Mouse (Mus musculus) kidney, postnatal 14 days (tissue): ENCODE data around the gene Chrd.

Experiments used
- DNase-seq: peaks from one replicate; pipeline ENCODE4 v3.0.0; 2022; ENCODE audit warnings: mixed read lengths

Chrd gene

DNA sequence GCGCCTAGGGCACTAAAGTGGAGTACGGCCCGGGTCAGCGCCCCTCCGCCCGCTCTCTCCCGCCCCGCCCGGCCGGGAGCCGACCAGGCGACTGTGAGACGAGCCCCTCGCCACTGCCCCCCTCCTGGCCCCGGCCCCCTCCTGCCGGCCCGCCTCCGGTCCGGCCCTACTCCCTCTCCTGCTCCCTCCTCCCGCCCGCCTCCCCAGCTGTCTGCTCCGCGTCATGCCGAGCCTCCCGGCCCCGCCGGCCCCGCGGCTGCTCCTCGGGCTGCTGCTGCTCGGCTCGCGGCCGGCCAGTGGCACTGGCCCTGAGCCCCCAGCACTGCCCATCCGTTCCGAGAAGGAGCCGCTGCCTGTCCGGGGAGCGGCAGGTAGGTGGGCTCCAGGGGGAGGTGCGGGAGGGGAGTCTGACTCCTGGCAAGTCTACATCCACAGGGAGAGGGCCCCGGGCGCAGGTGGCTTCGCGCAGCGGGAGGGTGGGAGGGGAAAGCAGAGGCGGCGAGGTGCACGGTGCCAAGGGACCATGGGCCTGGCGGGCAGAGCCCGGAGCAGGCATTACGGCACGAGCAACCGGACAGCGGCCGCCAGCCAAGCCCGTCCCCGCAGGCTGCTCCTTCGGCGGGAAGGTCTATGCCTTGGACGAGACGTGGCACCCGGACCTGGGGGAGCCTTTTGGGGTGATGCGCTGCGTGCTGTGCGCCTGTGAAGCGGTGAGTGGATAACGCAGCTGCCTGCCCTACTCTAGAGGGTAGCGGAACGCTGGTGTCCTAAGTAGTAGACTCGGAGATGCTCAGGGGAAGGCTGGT, at the start of gene Chrd:
Gene Chrd, plus strand, starts transcription at position 203 of the 806 bp plus-strand sequence.
- peak; percentile 76 for DNase-seq

DNA sequence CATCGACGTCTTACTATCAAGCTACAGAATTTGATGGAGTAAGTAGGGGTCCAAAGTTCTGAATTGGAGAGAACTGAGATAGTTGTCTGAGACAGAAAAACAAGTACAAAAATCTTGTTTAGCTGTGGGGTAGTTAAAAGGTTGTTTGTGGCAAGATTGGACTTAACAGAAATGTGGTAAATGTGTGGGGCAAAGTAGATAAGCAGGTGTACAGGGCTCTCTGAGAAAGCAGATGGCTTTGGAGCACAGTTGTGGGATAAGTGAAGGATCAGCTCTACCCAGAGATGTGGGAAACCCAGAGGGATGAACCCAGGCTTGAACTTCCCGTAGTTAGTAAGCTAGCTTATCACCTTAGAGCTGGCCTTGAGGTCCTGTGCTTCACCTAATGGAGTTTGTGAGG, 42.2 kb upstream of the Chrd start:
- no peak for DNase-seq

DNA sequence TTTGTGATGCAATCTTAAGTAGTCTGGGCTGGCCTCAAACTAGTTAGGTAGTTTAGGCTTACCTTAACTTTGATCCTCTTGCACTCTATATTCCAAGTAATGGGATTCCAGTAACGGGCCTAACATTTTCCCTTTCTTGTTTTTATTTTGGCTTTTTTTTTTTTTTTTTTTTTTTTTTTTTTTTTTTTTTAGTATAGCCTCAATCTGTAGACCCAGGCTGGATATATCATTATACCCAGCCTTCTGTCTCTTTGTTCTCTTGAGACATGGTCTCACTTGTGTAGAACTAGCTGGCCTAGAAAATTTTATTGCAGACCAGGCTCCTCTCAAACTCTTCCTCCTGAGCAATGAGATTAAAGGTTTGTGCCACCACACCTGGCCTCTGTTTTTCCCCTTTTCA, 41.3 kb upstream of the Chrd start:
- DNase-seq = no peak

DNA sequence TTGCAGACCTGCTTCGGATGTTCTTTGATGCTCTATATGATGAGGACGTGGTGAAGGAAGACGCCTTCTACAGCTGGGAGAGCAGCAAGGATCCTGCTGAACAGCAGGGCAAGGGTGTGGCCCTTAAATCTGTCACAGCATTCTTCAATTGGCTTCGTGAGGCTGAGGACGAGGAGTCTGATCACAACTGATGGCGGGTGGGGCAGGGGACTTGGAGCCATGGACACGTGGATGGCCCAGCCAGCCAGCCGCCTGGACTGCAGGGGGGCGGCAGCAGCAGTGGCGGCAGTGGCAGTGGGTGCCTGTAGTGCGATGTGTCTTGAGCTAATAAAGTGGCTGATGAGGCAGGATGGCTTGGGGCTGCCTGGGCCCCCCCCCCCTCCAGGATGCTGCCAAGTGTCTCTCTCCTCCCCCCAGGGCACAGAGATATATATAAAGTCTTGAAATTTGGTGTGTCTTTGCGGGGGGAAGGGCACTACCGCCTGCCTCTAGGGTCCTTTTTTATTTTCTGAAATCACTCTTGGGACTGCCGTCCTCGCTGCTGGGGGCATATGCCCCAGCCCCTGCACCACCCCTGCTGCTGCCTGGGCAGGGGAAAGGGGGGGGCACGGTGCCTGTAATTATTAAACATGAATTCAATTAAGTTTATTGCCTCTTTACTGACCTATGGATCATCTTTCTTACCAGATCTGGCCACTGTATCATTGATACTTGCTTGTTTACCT, 40.5 kb upstream of the Chrd start:
- DNase-seq = no peak

DNA sequence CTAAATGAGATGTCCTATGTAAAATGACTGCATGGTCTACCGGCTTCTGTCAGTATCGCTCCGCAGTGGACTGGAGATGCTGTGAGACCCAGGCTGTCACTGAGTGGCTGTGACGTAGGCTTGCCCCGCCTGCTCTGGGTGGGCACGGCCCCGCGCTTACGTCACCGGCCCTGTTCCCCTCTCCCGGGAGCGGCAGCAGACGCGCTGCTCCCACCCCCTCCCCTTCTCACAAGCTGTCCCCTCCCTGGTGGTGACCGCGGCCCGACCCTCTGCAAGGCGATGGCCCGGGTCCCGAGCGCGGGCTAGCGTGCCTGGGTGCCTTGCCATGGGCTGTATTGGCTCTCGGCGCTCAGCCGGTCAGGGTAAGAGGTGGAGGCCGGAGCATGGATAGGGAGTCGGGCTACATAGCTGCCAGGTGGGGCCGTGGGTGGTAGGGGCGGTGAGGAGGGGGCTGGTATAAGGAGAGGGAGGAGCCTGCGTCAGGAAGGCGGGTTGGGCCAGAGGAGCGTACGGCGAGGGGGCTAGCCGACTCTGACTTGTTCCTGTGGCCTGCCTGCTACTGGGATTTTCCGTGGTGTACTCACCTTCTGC, 39.7 kb upstream of the Chrd start, which contains the start of gene Fam131a:
Gene Fam131a, plus strand, starts transcription at position 131 of the 591 bp plus-strand sequence.
- DNase-seq = peak; percentile 94

DNA sequence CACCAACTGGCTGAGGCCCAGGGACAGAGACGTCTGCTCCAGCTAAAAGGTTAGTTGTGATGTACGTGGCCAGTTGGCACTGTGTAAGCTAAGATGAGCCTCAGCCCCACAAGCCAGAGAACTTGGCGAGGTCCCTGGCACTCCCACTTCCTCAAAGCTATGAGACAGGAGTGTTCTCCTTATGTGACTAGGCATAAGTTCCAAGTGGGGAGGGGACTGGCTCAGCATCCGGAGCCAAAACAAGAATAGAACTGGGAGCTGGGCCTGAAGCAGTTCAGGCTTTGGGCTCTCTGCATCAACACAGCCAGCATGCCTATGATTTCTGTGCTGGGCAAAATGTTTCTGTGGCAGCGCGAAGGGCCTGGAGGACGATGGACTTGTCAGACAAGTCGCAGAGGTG, 38.1 kb upstream of the Chrd start:
- DNase-seq = peak; percentile 60

DNA sequence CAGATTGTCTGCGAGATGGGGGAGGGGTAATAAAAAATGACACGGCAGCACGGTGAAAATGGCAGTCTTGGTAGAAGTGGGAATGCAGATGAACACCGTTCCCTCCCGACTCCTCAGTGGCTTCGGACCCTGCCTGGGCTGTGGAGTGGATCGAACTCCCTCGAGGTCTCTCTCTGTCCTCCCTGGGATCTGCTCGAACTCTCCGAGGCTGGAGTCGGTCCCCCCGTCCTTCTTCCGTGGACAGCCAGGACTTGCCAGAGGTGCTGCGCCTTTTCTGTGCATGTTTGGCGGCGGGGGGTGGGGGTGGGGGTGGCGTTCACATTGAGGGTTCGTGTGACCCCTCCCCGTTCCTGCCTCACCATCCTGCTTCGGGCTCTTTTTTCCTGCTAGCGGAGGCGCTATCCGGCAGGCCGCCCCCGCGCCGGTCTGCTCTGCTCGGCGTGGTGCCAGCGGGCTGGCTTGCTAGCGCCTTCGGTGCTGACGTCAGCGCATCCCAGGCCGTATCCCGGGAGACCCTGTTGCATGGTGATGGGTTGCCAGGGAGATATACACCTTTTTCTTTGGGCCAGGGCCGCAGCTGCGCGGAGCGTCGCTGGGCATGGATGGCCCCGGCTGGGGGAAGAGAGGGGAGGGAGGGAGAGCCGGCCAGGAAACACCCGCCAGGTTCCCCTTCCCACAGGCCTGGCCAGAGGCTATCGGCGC, 37.2 kb upstream of the Chrd start:
- DNase-seq = peak; percentile 93

DNA sequence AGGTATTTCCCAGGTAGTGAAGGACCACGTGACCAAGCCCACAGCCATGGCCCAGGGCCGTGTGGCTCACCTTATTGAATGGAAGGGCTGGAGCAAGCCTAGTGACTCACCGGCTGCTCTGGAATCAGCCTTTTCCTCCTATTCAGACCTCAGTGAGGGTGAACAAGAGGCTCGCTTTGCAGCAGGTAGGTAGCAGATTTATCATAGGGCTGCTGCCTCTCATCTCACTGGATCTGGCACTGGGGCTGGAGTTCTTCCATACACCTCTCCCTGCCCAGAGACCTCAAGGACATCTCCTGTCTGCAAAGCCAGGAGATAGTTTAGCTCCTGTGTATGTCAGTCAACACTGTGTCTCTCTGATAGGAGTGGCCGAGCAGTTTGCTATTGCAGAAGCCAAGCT, 33.7 kb upstream of the Chrd start:
- DNase-seq = no peak

DNA sequence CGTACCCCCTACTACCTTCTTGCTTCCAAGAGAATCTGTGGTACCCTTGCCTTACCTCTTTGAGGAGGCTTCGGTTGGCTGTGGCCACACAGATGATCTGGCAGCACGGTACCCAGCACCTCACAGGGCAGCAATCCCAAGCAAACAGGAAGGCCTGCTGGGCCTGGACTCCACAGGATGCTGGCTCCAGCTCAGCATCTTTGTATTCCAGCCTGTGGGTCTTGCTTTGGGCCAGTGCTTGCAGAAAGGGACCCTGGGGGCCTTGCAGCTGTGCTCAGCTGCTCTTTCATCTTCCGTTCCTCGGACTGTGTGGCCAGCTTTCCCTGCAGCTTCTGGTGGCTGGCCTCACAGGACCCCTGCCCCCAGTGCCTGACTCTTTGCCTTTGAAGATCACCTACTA, 32.9 kb upstream of the Chrd start:
- DNase-seq = no peak

DNA sequence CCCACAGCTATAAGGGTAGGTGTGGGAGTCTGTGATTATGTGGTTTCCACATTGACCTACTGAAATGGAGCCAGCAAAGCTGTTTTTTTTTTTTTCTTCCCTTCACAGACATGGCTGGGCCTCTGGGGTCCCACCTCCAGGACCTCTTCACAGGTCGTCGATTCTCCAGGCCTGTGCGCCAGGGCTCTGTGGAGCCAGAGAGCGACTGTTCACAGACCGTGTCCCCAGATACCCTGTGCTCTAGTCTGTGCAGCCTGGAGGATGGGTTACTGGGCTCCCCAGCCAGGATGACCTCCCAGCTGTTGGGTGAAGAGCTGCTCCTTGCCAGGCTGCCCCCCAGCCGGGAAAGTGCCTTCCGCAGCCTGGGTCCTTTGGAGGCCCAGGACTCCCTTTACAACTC, 31.6 kb upstream of the Chrd start:
- no peak for DNase-seq

DNA sequence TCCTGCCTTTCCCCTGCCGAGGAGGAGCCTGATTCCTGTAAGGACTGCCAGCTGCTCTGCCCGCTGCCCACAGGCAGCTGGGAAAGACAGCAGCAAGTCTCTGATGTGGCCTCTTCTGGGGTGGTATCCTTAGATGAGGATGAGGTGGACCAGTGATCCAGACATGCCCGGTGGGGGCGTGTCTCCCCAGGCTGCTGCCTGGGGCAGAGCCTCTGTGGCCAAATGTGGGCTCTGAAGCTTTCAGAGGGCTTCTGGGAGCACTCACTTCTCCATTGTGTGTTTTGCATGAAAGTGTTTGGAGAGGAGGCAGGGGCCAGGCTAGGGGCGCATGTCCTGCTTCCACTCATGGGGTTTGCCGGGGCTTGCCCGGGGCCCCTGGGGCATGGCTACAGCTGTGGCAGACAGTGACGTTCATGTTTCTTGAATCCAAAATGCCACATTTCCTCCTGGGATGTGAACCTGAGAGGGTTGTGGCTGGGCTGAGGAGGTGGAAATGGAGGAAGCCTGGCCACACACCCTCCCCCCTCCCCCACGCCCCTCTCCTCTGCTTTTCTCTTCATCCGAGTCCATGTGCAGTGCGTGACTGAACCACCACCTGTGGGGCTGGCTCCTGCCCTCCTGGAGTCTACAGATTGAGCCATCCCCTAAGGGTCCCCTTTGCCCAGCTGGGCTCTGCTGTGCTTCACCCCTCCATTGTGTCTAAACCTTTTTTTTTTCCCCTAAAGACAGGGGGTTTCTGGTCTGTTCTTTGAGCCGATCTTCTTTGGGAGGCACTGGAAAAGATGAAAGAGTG, 31.0 kb upstream of the Chrd start:
- DNase-seq = no peak

DNA sequence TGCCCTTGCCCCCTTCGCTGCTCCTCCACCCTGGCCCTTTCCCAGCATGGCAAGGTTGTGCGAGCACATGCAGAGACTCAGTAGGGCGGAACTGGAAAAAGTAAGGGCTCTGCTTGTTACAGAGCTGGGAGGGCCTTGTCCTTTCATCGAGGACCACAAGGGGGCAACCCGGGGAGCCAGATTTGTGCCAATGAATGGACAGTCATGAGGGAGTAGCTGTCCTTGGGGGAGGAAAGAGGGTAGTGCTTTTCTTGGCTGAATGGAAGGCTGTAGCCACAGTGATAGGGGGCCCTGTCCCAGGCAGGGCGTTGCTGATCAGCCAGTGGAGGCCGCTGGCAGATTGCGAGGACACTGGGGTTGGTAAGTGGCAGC, 30.4 kb upstream of the Chrd start:
- peak; percentile 83 for DNase-seq

DNA sequence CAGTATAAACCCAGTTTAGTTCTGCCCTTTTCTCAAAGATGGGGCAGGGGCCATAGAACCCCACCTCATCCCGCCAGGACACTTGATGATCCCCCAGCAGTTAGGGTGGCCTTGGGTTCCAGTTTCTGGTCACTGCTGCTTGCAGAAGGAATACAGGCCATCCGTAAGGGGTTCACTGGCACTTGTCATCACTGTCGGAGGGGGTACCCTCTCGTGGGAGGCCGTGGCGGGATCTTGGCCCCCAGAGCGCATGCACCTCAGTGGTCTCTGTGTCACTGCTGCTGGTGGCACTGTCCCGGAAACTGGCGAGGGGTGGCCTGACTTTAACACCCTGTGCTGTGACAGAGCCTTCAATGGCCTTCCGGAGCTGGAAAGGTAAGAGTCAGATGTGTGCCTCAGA, 29.9 kb upstream of the Chrd start:
- DNase-seq = no peak

DNA sequence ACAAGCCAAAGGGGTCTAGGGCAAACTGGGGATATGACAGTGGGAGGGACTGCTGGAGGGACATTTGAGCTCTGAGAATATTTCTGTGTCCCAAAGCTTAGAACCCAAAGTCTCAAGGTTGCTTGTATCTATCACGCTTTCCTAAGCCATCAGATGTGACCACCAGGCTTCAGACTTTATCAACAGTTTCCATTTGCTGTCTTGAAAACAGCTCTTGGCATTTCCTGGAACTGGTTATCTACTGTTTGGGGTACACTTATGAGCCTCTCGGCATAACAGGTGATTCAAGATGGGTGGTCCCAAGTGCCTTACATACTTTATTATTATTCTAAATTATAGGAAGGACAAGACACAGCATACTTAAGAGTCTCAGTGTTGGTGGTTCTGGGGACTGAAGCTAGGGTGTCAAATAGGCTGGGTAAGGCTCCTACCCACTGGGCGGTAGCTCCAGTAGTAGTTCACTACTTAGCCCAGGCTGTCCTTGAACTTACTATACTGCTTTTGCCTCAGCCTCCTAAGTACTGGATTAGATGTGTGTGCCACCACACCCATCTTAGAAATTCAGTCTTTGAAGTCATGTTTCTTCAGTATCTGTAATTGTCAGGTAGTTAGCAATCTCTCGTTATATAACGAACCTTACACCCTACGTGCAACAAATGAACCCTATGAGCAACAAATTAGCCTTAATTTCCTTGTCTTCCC, 29.1 kb upstream of the Chrd start:
- no peak for DNase-seq

DNA sequence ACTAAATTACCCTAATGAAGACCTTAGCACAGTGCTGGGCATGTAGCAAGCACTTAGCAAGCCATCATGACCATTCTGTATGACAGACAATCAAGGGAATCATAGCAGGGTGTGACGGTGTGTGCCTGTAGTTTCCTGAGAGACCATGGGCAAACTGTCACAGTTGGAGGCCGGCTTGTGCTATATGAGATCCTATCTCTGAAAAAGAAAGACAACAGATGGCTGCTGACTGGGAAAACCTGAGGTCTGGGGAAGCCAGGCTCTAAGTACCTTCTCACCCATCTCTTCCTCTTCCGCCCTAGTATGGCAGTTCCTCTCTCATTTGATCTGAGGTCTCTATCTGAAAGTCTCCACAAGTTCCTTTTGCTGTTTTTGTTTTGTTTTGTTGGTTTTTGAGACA, 27.1 kb upstream of the Chrd start:
- no peak for DNase-seq

DNA sequence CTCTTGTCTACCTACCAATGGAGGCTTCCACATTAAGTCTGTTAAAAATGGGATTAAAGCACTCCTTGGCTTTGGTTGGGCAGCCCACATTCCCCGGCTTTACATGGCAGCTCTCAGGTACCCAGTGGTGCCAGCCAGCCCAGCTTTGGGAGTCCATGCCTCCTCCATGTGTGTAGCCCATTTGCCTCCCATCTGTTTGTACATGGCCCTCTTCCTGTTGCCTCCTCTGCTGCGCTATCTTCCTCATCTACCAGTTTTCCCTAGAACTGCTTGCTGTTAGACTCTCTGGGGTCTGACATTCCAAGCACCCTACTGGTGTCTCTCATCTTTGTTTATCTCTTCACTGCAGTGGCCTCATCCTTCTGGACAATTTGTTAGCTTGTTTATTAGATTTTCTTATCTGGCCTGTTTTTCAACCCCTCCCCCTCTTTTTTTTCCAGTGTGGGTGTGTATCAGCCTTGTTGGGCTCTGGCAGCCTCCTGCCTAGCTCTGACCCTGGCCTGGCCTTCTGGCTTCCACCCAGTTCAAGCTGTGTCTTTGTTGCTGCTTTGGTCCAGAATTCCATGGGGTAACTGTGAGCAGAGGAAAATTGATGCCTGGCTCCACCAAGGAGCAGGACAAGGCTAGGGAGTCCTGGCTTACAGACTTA, 26.4 kb upstream of the Chrd start:
- DNase-seq = peak; percentile 67

DNA sequence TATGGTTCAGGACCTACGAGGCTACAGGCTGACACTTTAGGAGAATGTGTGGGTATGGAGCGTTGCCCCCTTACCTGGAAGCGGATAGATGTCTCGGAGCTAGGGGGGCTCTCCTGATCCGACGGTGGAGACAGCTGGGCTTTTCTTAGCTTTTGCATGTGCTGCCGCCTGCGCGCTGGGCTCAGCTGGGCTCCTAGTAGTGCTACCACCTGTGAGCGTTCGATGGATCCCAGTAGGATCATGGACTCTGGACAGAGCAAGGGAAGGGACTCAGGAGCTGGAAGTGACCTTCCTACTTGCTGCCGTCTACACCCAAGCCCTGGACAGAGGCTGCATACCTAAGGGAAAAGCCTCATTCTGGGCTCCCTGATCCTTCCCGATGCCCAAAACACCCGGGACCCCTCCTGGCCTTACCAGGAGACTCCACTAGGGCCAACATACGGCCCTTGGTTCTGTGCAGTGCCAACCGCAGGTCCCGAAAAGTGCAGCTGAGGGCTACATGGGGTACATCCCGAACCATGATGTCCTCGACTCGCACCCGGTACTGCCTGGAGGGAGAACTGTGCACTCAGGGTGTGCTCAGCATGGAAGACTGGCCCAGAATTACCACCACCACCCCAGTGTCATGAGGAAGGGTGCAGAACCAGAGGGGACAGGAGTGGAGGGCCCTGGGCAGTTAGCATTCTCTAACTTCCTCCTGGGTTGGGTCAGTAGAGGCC, 24.5 kb upstream of the Chrd start:
- no peak for DNase-seq

DNA sequence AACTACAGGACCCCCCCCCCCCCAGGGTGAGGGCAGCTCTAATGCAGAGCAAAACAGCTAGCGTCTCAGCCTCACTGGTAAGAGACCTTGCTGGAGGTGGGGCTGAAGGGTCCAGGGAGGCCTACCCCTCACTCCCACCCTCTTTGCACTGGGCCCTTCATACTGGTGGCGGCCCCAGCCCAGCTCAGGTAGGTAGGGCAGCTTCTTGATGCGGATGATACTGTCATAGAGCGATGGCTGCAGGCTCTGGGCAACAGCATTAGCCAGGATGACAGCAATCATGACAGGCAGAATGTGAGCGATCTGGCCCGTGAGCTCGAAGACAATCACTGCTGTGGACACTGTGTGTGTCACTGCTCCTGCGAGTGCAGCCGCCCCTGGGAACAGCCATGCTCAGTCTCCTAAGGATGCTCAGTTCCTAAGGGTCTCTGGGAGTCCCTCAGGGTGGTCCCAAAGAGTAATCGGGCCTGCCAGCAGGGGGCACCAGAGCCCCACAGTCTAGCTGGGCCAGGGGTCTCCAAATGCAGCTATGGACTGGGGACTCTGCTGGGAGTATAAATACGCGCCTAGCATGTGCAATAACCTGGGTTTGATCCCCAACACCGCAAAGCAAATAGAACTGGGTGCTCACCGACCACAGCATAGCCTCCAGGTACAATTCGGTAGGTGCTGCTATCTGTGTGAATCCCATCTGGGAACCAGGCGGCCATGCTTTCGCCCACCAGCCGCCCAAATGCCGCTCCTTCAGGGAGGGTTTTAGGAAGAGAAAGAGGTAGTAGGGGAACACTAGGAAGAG, 23.8 kb upstream of the Chrd start:
- no peak for DNase-seq

DNA sequence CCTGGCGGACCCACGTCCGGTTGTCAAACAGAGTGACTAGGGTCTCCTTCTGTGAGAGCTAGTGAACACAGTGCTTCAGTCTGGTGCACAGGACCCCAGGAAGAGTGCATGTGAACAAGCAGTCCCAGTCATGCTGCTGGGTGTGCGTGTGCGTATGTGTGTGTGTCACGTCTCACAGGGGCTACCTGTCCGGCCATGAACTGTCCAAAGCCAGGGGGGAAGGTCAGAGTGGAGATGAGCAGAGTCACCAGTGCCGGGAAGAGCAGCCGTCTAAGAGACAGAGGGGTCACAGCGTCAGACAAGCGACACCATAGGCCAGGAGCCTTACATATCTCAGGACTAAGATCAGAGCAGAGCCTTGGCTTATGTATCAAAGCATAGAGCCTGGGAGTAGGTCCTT, 22.6 kb upstream of the Chrd start:
- no peak for DNase-seq

DNA sequence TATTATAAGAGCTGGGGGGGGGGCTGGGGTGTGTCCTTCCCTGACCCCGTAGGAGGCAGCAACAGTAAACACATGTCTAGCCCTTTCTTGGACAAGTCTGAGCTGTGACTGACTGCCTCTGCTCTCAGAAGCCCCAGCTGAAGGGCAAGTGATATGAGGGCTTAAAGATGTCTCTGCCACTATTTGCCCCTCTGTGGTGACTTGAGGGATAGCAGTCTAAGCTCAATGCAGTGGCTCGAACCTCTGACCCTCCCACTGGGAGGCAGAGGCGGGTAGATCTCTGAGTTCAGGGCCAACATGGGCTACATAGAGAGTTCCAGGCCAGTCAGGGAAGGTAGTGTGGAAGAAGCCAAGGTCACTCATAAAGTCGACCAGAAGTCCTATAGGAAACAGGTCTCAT, 22.1 kb upstream of the Chrd start:
- no peak for DNase-seq
